Mouse (Mus musculus): ENCODE measurements around the gene Fau. TPM values are rescaled to one million over a fixed set of nuclear protein-coding genes. Genes with fewer than 3 reads are reported as not detected.
"Not testable (repeated sequence)": the region's sequence is repeated elsewhere in the genome, so short reads cannot be mapped to it uniquely, and the experiment has no call there.

Fau gene
- polyA plus RNA-seq, 1 experiment from 2014 or later, result 709 TPM

DNA sequence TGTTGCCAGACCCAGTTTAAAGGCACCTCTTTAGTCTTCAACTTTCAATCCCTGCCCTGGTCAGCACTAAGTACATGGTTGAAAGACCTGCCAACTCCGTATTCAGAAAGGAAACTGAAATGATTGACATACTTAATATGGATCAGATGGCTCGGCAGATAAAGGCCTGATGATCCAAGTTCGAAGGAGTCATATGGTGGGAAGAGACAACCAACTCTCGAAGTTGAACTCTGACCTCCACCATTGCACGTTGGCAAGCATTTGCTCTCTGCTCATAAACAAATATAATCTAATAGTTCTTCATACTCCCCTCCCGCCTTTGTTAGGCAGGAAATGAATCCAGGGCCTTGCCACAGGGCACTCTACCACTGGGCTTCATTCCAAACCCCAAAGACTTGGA, 28.7 kb upstream of the Fau start:
- Histone ChIP-seq H3K4me2 (no peak overlapping the region), H3K9ac (no peak overlapping the region), H3K4me3 (no peak overlapping the region), H3K27me3 (no peaks in the 10 kb centered on the region; the same call in 1 of the 2 replicates), H3K27ac (no peak overlapping the region), H3K4me1 (peaks cover 2% of the 10 kb centered on the region; the same call in 1 of the 2 replicates), H3K36me3 (no peaks in the 10 kb centered on the region), H3K9me3 (no peaks in the 10 kb centered on the region)
- 64% methylated on average over 6 of the region's 6 CpGs for WGBS
- no peak for ATAC-seq (ENCODE audit: borderline replicate concordance, extremely low read depth, low FRiP score, low TSS enrichment)

DNA sequence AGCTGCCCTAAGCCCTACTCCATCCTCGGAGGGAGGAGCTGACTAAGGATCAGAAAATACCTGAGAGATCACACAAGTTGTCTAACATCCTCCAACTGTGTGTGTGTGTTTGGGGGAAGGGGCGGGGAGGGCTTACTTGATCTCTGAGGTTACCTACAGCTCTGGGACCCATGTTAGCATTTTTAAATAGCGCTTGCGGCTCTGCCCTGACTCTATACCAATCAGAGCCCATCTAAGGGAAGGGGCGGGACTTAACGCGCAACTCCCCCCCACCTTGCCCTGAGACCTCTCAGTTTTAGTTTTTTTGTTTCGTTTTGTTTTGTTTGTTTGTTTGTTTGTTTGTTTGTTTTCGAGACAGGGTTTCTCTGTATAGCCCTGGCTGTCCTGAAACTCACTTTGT, 28.2 kb upstream of the Fau start:
- no peak overlapping the region for H3K27ac ChIP-seq
- H3K36me3 ChIP-seq, result no peaks in the 10 kb centered on the region
- no peak overlapping the region for H3K4me3 ChIP-seq
- H3K9ac ChIP-seq, result no peak overlapping the region
- no peak for ATAC-seq (ENCODE audit: borderline replicate concordance, extremely low read depth, low FRiP score, low TSS enrichment)
- no peak overlapping the region for H3K4me2 ChIP-seq
- whole genome bisulfite sequencing, result 72% methylated on average over 9 of the region's 9 CpGs
- H3K27me3 ChIP-seq, result no peaks in the 10 kb centered on the region; the same call in 1 of the 2 replicates
- no peaks in the 10 kb centered on the region for H3K4me1 ChIP-seq
- no peaks in the 10 kb centered on the region for H3K9me3 ChIP-seq

DNA sequence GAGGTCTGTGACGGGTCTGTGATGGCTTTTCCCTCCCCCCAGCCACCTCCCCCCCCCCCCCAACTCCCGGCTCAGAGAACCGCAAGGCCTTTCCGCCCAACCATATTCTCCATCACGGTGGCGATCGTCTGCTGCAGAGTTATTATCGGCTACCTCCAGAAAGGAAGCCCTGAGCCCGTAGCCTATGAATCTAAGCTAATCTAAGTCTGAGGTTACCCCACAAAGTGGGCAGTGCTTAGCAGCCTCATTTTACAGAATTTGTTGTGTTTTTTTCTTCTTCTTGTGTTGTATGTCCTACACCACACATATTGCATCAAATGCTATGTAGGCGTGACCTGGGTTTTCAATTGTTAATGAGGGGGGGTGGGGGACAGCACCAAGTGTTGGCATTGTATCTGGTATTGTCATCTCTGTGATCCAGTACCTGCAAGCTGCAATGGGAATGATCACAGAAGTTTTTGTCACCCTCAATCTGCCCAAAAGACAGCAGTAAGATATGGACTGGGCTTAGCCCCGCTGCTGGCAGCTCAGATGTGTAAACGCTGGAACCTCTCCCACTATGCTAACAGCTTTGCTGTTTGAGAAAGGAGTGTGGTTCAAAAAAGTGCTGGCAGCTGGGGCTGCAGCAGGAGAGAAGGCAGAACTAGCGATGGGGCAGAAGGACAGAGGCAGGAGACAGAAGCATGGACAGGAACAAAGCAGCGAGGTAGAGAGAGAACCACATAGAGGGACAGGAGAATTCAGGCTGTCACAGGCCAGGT, 26.9 kb upstream of the Fau start:
- no peaks in the 10 kb centered on the region; the same call in 1 of the 2 replicates for H3K27me3 ChIP-seq
- H3K4me1 ChIP-seq, result no peaks in the 10 kb centered on the region
- no peak overlapping the region for H3K27ac ChIP-seq
- ATAC-seq (ENCODE audit: borderline replicate concordance, extremely low read depth, low FRiP score, low TSS enrichment), result no peak
- no peak overlapping the region for H3K4me3 ChIP-seq
- no peak overlapping the region for H3K4me2 ChIP-seq
- H3K36me3 ChIP-seq, result no peaks in the 10 kb centered on the region
- 61% methylated on average over 14 of the region's 14 CpGs for WGBS
- H3K9me3 ChIP-seq, result no peaks in the 10 kb centered on the region
- no peak overlapping the region for H3K9ac ChIP-seq

DNA sequence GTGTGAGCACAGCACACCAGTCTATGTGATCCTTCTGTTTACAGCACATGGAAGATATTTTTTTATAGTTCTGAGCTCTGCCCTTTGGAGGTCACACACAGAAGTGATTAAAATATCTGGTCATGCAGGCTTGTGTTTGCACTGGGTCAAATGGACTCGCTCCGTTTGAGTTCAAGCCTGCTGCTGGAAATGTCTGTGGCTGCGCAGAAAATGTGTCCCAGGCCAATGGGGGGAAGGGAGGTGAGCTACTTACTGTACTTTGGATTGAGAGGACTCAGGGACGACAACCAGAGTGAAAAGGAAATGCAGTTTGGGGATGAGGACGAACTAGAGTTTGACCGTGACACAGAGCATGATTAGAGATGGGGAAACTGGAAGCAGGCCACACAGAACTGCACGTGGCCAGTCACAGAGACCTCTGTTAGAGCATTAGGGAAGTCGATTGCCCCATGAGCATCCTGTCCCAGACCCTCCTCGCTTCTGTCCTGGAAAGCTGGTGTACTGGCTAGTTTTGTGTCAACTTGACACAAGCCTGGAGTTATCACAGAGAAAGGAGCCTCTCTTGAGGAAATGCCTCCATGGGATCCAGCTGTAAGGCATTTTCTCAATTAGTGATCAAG, 21.6 kb upstream of the Fau start:
- ATAC-seq (ENCODE audit: borderline replicate concordance, extremely low read depth, low FRiP score, low TSS enrichment), result no peak
- H3K27me3 ChIP-seq, result no peaks in the 10 kb centered on the region; the same call in 1 of the 2 replicates
- 68% methylated on average over 9 of the region's 9 CpGs for WGBS
- H3K27ac ChIP-seq, result no peak overlapping the region
- no peak overlapping the region for H3K9ac ChIP-seq
- no peak overlapping the region for H3K4me2 ChIP-seq
- no peaks in the 10 kb centered on the region for H3K4me1 ChIP-seq
- no peaks in the 10 kb centered on the region for H3K9me3 ChIP-seq
- no peak overlapping the region for H3K4me3 ChIP-seq
- H3K36me3 ChIP-seq, result no peaks in the 10 kb centered on the region

DNA sequence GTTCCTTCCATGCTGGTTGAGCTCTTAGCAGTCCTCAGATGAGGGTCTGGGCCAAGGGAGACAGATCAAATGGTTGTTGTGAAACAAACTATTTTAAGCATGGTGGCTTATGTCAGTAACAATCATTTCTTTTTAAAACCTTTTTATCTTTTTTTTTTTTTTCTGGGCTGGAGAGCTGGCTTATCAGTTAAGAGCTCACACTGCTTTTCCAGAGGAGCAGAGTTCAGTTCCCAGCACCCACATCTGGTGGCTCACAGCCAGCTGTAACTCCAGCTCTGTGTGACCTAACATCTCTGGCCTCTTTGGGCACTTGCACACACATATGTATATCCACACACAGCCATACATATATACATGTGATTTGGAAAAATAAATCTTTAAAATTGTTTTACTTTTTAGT, 19.9 kb upstream of the Fau start:
- Histone ChIP-seq H3K27ac (no peak overlapping the region), H3K9ac (no peak overlapping the region), H3K27me3 (no peaks in the 10 kb centered on the region), H3K4me3 (no peak overlapping the region), H3K36me3 (no peaks in the 10 kb centered on the region), H3K4me1 (no peaks in the 10 kb centered on the region), H3K4me2 (no peak overlapping the region), H3K9me3 (no peaks in the 10 kb centered on the region)
- no peak for ATAC-seq (ENCODE audit: borderline replicate concordance, extremely low read depth, low FRiP score, low TSS enrichment)

DNA sequence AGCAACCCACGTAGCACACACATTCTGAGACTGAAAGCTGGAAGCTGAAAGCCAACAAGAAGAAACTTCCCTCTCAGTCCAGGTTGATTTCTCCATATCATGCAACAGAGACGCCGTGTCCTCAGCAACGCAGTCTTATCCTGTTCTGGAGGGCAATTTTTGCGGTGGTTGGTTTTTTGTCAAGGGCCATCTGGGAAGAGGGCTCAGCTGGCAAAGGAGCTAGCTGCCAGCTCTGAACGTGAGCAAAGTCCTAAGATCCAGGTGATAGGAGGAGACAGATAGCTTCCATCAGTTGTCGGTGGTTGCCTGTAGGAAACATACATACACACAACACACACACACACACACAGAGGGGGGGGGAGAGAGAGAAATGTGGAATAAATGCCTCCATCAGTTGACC, 19.3 kb upstream of the Fau start:
- no peak overlapping the region for H3K9ac ChIP-seq
- H3K36me3 ChIP-seq, result no peaks in the 10 kb centered on the region
- ATAC-seq (ENCODE audit: borderline replicate concordance, extremely low read depth, low FRiP score, low TSS enrichment), result no peak
- H3K4me1 ChIP-seq, result no peaks in the 10 kb centered on the region
- no peaks in the 10 kb centered on the region for H3K27me3 ChIP-seq
- H3K9me3 ChIP-seq, result no peaks in the 10 kb centered on the region
- H3K27ac ChIP-seq, result no peak overlapping the region
- H3K4me3 ChIP-seq, result no peak overlapping the region
- H3K4me2 ChIP-seq, result no peak overlapping the region
- 73% methylated on average over 7 of the region's 7 CpGs for WGBS

DNA sequence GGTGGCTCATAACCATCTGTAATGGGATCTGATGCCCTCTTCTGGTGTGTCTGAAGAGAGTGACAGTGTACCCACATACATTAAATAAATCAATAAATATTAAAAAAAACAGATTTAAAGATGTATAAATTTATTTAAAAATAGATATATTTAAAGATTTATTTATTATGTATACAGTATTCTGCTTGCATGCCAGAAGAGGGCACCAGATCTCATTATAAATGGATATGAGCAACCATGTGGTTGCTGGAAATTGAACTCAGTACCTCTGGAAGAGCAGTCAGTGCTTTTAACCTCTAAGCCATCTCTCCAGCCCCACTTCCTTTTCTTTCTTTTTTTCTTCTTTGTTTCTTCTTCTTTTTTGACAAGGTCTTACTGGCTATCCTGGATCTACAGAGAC, 17.6 kb upstream of the Fau start:
- no peaks in the 10 kb centered on the region for H3K27me3 ChIP-seq
- H3K4me2 ChIP-seq, result no peak overlapping the region
- H3K4me3 ChIP-seq, result no peak overlapping the region
- no peak for ATAC-seq (ENCODE audit: borderline replicate concordance, extremely low read depth, low FRiP score, low TSS enrichment)
- peaks cover 2% of the 10 kb centered on the region for H3K4me1 ChIP-seq
- H3K9ac ChIP-seq, result no peak overlapping the region
- no peaks in the 10 kb centered on the region for H3K36me3 ChIP-seq
- no peak overlapping the region for H3K27ac ChIP-seq
- H3K9me3 ChIP-seq, result no peaks in the 10 kb centered on the region

DNA sequence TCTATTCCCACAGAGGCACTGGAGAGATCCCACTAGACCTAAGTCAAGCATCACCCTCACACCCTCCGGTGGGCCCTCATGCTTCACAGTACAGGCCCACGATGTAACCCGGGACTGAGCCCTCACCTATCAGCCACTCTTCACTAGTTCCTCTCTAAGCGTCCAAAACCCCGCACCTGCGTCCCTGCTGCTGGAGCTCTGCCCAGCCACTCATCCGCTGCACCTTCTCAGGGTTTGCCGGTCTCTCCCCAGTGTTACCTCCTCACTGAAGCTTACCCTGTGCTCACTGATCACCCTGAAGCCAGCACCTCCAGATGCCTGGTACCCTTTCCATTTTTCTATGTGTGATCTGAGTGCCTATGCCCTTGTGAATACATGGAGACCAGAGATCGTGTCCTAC, 15.4 kb upstream of the Fau start:
- H3K9me3 ChIP-seq, result no peaks in the 10 kb centered on the region
- H3K27me3 ChIP-seq, result no peaks in the 10 kb centered on the region
- ATAC-seq (ENCODE audit: borderline replicate concordance, extremely low read depth, low FRiP score, low TSS enrichment), result no peak
- WGBS, result 70% methylated on average over 9 of the region's 9 CpGs
- no peak overlapping the region for H3K9ac ChIP-seq
- no peaks in the 10 kb centered on the region for H3K36me3 ChIP-seq
- H3K27ac ChIP-seq, result no peak overlapping the region
- no peak overlapping the region for H3K4me2 ChIP-seq
- peaks cover 10% of the 10 kb centered on the region for H3K4me1 ChIP-seq
- H3K4me3 ChIP-seq, result no peak overlapping the region

DNA sequence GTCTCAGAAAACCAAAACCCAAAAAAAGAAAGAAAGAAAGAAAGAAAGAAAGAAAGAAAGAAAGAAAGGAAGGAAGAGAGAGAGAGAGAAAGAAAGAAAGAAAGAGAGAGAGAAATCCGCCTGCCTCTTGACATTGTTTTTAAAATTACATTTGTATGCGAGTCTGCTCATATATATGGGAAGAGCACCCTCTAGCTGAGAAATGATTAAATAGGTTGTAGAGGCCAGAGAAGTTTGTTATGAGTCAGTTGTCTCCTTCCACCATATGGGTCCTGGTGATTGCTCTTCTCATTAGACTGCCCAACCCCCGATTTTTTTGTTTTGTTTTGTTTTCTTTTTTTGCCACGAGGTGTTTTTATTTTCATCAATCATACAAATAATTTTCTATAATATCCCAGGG, 13.5 kb upstream of the Fau start:
- H3K4me2 ChIP-seq; H3K9ac ChIP-seq; H3K9me3 ChIP-seq; H3K27ac ChIP-seq; H3K27me3 ChIP-seq; H3K4me3 ChIP-seq; ATAC-seq (ENCODE audit: borderline replicate concordance, extremely low read depth, low FRiP score, low TSS enrichment): not testable (repeated sequence)
- WGBS, result 33% methylated on average over 4 of the region's 4 CpGs
- Histone ChIP-seq H3K36me3 (peaks cover 10% of the 10 kb centered on the region), H3K4me1 (peaks cover 25% of the 10 kb centered on the region)

DNA sequence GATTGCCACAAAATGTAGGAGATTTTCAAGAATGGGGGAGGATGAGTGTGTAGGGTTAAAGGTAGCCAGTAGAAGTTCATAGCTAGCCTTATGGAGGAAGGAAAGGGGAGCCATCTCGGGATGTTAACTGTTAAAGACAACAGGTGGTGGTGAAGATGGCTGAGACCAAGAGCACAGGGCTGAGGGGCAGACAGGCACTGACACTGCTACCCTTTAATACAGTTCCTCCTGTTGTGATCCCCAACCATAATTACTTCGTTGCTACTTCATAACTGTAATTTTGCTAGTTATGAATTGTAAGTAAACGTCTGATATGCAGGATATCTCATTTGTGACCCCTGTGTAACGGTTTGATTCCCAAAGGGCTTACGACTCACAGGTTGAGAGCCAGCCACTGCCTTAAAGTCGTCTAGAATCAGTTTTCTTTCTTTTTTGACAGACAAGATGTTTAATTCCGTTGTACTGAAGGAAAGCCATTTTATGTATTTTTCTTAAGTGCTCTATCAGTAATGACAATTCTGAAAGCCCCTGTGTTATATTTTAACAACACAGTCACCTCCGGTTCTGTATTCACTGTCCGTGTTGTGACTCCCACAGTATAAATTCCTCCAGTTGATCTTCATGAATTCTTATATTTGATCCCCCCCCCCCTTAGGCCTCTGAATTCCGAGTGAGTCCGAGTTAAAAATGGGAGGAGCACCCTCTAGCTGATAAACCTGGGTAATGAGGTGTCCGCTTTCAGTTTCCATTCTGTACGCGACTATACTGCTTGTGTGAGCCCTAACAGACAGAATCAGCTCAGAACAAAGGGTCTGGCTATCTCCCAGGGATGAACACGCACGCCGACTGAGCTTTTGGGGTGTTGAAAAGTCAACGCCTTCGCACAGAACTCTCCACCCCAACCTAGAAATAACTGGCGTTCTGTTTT, 12.0 kb upstream of the Fau start:
- no peaks in the 10 kb centered on the region for H3K27me3 ChIP-seq
- H3K27ac ChIP-seq, result peak overlapping the region; percentile 98
- peak overlapping the region; percentile 92 for H3K4me3 ChIP-seq
- H3K9me3 ChIP-seq, result no peaks in the 10 kb centered on the region
- peak; percentile 21; the same call in 1 of the 2 replicates for ATAC-seq (ENCODE audit: borderline replicate concordance, extremely low read depth, low FRiP score, low TSS enrichment)
- H3K4me2 ChIP-seq, result peak overlapping the region; percentile 93
- peaks cover 25% of the 10 kb centered on the region for H3K4me1 ChIP-seq
- WGBS, result 12% methylated on average over 20 of the region's 20 CpGs
- H3K36me3 ChIP-seq, result peaks cover 25% of the 10 kb centered on the region
- H3K9ac ChIP-seq, result peak overlapping the region; percentile 89

DNA sequence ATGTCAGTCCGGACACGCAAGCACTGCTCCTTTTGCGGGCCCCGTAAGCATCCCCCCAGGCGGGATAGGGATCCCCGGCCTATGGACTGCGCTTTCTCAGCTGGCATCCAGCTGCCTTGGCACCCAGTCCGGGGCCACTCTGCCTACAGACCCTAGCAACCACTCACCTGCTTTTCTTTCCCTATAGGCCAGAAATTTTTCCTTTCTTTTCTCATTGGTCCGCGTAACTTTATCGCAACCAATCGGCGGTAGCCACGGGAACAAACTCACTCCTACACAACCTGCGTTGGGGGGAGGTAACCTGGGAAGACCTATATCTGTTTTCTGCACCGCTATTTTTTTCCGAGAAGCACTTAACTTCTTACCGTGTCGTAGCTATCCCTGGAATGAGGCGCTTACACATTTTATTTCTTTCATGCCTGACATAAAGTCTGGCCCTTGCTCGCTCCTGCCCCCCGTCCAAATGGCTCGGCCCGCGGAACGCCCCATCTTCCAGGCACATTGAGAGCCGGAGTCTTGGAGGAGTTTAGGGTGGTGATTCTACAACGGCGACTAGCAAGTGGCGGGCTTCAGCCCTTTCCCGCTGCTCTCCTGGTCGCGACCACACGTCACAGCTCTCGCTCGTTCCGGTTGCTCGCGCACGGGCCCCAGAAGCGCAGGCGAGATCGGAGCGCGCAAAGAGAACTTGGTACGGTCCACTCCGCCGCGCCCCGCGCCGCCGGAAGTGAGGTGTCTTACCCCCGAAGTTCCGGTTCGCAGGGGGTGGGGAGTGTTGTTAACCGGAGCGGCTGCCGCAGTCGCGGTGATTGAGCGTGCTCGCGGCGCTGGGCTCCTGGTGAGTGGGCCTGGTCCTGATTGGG, 11.1 kb upstream of the Fau start, which contains the start of gene Syvn1:
Gene Syvn1 (plus strand): TSS at position 283 of the 860 bp plus-strand sequence.
- ATAC-seq (ENCODE audit: borderline replicate concordance, extremely low read depth, low FRiP score, low TSS enrichment), result peak; percentile 90
- Histone ChIP-seq H3K36me3 (peaks cover 34% of the 10 kb centered on the region), H3K27ac (peak within 1 kb of the TSS; percentile 98), H3K4me1 (peaks cover 25% of the 10 kb centered on the region), H3K9me3 (no peaks in the 10 kb centered on the region), H3K4me3 (peak within 1 kb of the TSS; percentile 92), H3K4me2 (peak within 1 kb of the TSS; percentile 93), H3K9ac (peak within 1 kb of the TSS; percentile 89), H3K27me3 (no peaks in the 10 kb centered on the region)
- under 1% methylated on average over 65 of the region's 65 CpGs for WGBS

Data from lung, embryonic 15.5 days (tissue).